Mouse (Mus musculus) lung, postnatal 0 days (tissue): ENCODE measurements at regions not wholly inside any gene's neighbourhood (a gene's known extent, or its start where the extent isn't known, plus 50 kb on each side); places are given as distances from the start of the nearest gene placed in this dataset.

Experiments used
- ATAC-seq: fragments of 200-750 bp; cut with Nextera tagmentation; 2 replicates; pipeline ENCODE4 v1.8.0; 2017; ENCODE audit warnings: moderate library complexity
- DNase-seq: peaks from one replicate; pipeline ENCODE4 v3.0.0-alpha.2; 2016; ENCODE audit warnings: low spot score
- H3K27ac ChIP-seq: fragments of 300-500 bp; sonication (generic); 2 replicates; pipeline ENCODE4 v1.5.1; 2014; ENCODE audit warnings: antibody characterized with exemption, mild to moderate bottlenecking, low read length, mixed read lengths
- H3K27me3 ChIP-seq: fragments of 300-500 bp; sonication (generic); replicated peaks from 2 replicates; pipeline ENCODE4 v1.6.1; 2014; ENCODE audit warnings: low read length, mixed read lengths; ENCODE audit not compliant: insufficient read depth
- H3K36me3 ChIP-seq: fragments of 300-500 bp; sonication (generic); 2 replicates; pipeline ENCODE4 v1.6.1; 2014; ENCODE audit warnings: low read length, mixed read lengths; ENCODE audit not compliant: insufficient read depth
- H3K4me1 ChIP-seq: fragments of 300-500 bp; sonication (generic); 2 replicates; pipeline ENCODE4 v1.6.1; 2014; ENCODE audit warnings: antibody characterized with exemption, low read depth, low read length, mixed read lengths; ENCODE audit not compliant: insufficient read depth
- H3K4me2 ChIP-seq: fragments of 300-500 bp; sonication (generic); replicated peaks from 2 replicates; pipeline ENCODE4 v1.6.1; 2014; ENCODE audit warnings: low read depth, mild to moderate bottlenecking, low read length, moderate library complexity, mixed read lengths
- H3K4me3 ChIP-seq: fragments of 300-500 bp; sonication (generic); 2 replicates; pipeline ENCODE4 v1.5.1; 2014; ENCODE audit warnings: low read depth, low read length
- H3K9ac ChIP-seq: fragments of 300-500 bp; sonication (generic); replicated peaks from 2 replicates; pipeline ENCODE4 v1.6.1; 2014; ENCODE audit warnings: low read depth, mild to moderate bottlenecking
- H3K9me3 ChIP-seq: fragments of 300-500 bp; sonication (generic); 2 replicates; pipeline ENCODE4 v1.6.1; 2016; ENCODE audit warnings: low read length, mixed read lengths
- CTCF ChIP-seq: IDR thresholded peaks from 2 replicates; pipeline ENCODE4 v1.5.1; 2016; ENCODE audit warnings: antibody characterized with exemption, mild to moderate bottlenecking
- EP300 ChIP-seq: IDR thresholded peaks from 2 replicates; pipeline ENCODE4 v1.6.1; 2016; ENCODE audit warnings: antibody characterized with exemption, mild to moderate bottlenecking, control low read depth
- WGBS: fragments of 180-500 bp; shearing (Covaris S2); extraction: QIAGEN DNeasy Blood & Tissue Kit; methylation state at CpG from one replicate; pipeline ENCODE4 v1.1.7; 2014; 5-methylcytosine and 5-hydroxymethylcytosine counted together

GRCm38 (mm10) chr7:93136061-93136460, 56.4 kb downstream of the Fam181b start:
- no peaks in the 10 kb centered on the region for H3K4me1 ChIP-seq
- no peak overlapping the region for H3K4me3 ChIP-seq
- H3K9ac ChIP-seq, result no peak overlapping the region
- peak; percentile 26 for DNase-seq
- 46% methylated on average over 4 of the region's 4 CpGs for WGBS
- H3K27ac ChIP-seq, result no peak overlapping the region
- TF ChIP-seq CTCF (no peak), EP300 (peak; percentile 62)
- ATAC-seq, result peak; percentile 58
- no peak overlapping the region for H3K4me2 ChIP-seq
- no peaks in the 10 kb centered on the region for H3K9me3 ChIP-seq
- no peaks in the 10 kb centered on the region for H3K27me3 ChIP-seq
- H3K36me3 ChIP-seq, result no peaks in the 10 kb centered on the region

DNA sequence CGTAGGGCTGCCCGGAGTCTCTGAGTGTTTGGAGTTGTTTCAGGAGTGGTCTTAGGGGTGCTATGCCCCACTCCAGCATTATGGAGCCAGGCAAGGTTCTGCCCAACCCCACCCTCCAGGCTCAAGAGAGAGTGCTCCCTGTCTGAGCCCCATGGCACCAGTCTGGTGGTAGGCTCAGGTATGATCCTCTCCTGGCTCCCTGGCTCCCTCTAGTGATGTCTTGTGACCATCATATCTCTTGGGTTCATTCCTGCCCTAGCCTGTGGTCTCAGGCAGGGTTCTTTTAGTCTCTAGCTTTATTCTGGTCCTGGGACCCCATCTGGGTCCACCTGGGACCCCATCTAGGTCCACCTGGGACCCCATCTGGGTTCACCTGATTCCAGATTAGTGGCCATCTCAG, 67.7 kb downstream of the Fam181b start:
- TF ChIP-seq EP300 (no peak), CTCF (no peak)
- DNase-seq, result no peak
- Histone ChIP-seq H3K4me2 (no peak overlapping the region), H3K27me3 (no peaks in the 10 kb centered on the region), H3K36me3 (no peaks in the 10 kb centered on the region), H3K9me3 (no peaks in the 10 kb centered on the region), H3K9ac (no peak overlapping the region), H3K4me3 (no peak overlapping the region), H3K4me1 (no peaks in the 10 kb centered on the region), H3K27ac (no peak overlapping the region)
- 95% methylated on average over 2 of the region's 2 CpGs for WGBS
- no peak for ATAC-seq

DNA sequence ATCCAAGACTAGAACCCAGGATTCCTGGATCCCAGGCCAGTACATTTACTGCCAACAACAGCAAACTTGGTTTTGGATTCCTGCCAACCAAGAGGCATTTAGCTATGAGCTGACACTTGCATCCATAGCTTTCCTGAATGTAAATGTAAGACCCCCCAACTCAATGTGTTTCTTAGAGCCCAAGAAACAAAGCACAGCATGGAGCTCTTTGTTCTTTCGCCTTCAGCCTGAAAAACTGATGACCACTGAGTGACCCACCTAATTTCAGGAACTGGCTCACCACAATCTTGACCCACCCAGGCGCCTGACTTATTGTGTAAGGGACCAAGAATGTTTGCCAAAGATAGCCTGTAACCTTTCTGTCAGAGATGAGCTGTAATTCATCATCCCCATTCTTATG, 71.7 kb downstream of the Fam181b start:
- H3K4me1 ChIP-seq, result no peaks in the 10 kb centered on the region
- H3K9me3 ChIP-seq, result no peaks in the 10 kb centered on the region
- no peak overlapping the region for H3K9ac ChIP-seq
- TF ChIP-seq CTCF (no peak), EP300 (no peak)
- ATAC-seq (no peak), DNase-seq (no peak)
- 50% methylated on average over 2 of the region's 2 CpGs for WGBS
- no peaks in the 10 kb centered on the region for H3K27me3 ChIP-seq
- no peak overlapping the region for H3K4me3 ChIP-seq
- no peaks in the 10 kb centered on the region for H3K36me3 ChIP-seq
- H3K27ac ChIP-seq, result no peak overlapping the region
- no peak overlapping the region for H3K4me2 ChIP-seq

GRCm38 (mm10) chr7:93197106-93197505, 117.4 kb downstream of the Fam181b start:
- WGBS, result 59% methylated on average over 1 of the region's 1 CpGs
- ATAC-seq, result no peak

More at GRCm38 (mm10) chr7:93197106-93197505, 117.4 kb downstream of the Fam181b start:
- H3K36me3 ChIP-seq, result no peaks in the 10 kb centered on the region
- no peak for DNase-seq
- H3K27ac ChIP-seq, result no peak overlapping the region
- H3K4me3 ChIP-seq, result no peak overlapping the region
- no peaks in the 10 kb centered on the region for H3K9me3 ChIP-seq
- H3K4me1 ChIP-seq, result no peaks in the 10 kb centered on the region
- H3K4me2 ChIP-seq, result no peak overlapping the region
- TF ChIP-seq CTCF (no peak), EP300 (no peak)
- H3K27me3 ChIP-seq, result no peaks in the 10 kb centered on the region
- H3K9ac ChIP-seq, result no peak overlapping the region
